Mouse (Mus musculus): ENCODE results near the gene Sgpp2.

Sgpp2 gene

DNA sequence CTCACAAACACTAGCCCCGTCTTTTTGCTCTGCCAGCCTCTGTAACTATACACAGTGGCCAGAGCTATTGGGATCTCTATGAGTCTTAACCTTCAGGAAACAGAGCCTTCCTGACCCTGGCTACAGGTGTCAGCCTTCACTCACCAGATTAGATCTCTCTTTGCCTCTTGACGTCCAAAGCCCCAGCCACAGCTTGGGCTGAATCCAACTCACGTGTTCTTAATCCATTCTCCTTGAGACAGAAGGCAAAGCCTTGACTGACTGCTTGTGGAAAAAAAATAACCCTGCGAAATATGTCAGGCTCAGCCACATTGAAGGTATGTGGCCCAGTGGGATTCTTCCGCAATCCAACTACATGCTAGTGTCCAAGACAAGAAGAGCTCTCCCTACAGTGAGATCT is 57.7 kb downstream of the Sgpp2 start:
- no peak for TF ChIP-seq GATA4 (IDR thresholded peaks at IDR 0.05; ENCODE audit: insufficient replicate concordance, low read length)

DNA sequence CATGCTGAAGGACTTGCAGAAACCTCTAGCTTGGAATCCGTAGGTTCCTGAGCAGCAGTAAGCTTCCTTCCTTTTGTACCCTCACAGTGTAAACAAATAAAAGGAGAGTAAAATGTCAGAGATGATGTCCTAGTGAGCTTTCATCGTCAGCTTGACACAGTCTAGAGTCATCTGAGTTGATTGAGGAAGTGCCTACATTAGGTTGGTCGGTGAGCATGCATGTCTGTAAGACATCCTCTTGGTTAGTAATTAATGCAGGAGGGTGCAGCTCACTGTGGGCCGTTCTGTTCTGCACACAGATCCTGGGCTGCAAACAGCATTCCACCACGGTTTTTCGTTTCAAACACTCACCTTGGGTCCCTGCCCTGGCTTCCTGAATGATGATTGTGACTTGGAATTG is 60.0 kb downstream of the Sgpp2 start:
- no peak for TF ChIP-seq GATA4 (IDR thresholded peaks at IDR 0.05; ENCODE audit: insufficient replicate concordance, low read length)

DNA sequence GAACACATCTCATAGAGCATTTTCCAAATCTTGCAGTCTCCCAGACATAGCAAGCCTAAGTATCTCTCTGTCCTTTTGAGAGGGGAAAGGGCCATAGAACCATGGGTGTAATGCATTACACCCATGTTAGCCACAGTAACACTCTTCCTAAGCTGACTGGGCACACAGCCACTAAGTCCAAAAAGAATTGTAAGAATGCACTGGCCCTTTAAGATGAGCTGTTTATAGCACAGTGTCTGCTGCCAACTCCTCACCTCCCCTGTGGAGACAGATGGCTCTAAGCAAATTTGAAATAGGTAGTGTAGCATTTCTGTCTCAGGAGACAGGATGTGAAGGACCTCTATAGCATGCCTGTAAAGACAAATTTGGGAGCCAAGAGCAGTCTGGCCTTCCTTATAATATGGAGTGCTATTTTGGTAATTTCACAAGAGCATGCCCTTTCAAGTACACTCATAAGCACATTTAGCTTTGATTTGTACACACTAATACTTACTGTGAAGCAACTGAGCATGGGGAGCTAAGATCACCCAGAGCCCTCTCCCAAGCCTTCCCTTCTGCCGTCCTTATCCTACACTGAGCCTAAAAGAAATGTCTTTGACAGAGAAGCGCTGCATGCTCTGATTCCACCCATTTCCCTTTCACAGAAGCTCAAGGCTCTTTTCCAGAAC is 61.6 kb downstream of the Sgpp2 start:
- no peak for TF ChIP-seq GATA4 (IDR thresholded peaks at IDR 0.05; ENCODE audit: insufficient replicate concordance, low read length)

DNA sequence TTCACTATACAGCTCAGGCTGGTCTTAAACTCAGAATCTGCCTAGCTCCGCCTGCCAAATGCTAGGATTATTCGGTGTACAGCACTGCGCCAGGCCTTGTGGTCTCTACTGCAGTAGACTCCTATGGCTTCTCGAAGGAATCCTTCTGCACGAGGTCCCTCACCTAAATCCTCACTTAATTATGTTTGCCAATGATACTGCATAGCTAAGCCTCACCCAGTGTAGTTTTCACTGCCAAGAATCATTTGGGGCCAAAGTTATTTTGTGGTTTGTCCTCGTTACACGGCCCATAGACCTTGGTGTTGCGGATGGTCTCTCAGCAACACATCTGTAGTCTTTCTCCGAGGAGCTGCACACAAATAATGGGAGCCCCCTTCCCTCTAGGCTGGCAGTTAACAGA is 62.2 kb downstream of the Sgpp2 start:
- TF ChIP-seq GATA4 (IDR thresholded peaks at IDR 0.05; ENCODE audit: insufficient replicate concordance, low read length): no peak

DNA sequence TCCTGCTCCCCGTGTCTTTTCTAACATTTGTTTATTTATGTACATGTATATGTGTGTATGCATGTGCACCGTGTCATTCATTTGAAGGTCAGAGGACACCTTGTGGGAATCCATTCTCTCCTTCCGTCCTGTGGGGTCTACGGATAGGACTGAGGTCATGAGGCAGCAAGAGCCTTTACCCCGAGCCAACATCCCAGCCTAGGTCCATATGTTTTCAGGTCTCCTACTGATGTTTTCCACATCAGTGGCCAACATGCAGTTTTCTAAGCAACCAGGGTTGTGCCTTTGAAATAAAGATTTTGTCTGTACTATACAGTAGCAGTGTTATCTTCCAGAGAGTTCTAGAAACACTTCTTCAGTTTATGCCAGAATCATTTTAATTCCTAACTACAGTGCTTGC is 63.7 kb downstream of the Sgpp2 start:
- no peak for TF ChIP-seq GATA4 (IDR thresholded peaks at IDR 0.05; ENCODE audit: insufficient replicate concordance, low read length)

DNA sequence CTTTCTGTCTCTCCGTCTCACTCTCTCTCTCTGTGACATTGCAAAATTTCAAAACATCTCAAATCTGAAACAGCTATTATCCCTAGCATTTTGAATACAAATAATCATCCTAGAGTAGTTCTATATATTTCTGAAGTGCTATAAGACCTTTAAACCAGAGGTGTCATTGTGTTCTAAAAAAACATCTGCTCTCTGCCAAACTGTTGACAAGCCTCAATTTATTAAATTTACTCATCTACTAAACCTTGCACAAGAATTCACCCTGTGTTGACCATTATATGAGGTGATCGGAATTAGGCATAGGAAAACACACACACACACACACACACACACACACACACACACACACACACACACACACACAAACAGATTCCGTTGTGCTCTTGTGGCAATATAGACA is 64.9 kb downstream of the Sgpp2 start:
- TF ChIP-seq GATA4 (IDR thresholded peaks at IDR 0.05; ENCODE audit: insufficient replicate concordance, low read length): no peak

DNA sequence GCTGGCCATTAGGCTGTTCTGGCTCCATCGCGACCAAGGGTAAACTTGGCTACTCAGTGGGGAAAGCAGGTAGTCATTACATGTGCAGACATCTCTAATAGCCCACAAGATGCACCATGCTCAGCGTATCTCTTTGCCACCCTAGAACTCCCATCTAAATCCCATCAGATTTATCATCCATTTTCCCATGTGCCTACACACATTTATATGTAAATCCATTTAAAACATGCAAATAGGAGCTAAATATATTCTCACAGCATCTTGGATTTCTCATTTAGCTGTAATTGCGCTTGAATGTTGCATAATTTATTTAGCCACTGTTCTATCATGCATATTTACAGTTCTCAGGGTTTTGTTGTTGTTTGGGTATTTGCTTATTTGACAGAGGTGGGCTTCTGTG is 70.8 kb downstream of the Sgpp2 start:
- no peak for TF ChIP-seq GATA4 (IDR thresholded peaks at IDR 0.05; ENCODE audit: insufficient replicate concordance, low read length)

DNA sequence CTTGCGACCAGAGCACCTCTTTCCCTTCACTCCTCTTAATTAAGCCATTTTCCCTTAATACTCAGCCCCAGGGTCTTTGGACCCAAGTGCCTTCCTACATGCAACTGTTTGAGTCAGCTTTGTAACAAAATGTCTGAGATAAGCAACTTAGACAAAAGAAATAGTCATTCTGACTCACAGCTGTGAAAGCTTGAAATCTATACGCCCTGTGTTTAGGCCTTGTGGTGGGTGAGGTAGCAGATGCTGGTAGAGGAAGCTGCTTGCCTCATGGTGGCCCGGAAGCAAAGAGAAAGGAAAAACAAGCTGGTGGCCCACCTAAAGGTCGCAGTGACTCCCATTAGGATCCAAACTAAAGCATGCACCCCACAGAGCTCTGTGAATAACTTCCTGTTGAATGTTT is 77.7 kb downstream of the Sgpp2 start:
- TF ChIP-seq GATA4 (IDR thresholded peaks at IDR 0.05; ENCODE audit: insufficient replicate concordance, low read length): no peak

DNA sequence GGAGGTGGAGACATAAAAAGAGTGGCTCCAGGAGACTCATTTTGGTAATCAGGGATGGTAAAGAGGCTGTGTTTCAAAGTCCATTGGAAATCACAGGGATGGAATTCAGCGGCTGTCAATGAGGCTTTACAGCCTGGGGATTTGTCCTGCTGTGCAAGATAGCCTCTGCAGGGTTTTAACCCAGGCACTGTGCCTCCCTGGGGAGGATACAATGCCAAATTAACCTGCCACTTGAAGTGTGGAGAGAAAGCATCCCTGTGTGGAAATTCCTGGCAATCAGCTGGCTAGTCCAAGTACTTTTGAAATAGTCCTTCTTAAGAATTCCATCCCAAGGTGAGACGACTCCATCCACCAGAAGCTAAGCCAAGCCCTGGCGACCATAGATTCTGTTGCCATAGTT is 78.7 kb downstream of the Sgpp2 start:
- no peak for TF ChIP-seq GATA4 (IDR thresholded peaks at IDR 0.05; ENCODE audit: insufficient replicate concordance, low read length)

DNA sequence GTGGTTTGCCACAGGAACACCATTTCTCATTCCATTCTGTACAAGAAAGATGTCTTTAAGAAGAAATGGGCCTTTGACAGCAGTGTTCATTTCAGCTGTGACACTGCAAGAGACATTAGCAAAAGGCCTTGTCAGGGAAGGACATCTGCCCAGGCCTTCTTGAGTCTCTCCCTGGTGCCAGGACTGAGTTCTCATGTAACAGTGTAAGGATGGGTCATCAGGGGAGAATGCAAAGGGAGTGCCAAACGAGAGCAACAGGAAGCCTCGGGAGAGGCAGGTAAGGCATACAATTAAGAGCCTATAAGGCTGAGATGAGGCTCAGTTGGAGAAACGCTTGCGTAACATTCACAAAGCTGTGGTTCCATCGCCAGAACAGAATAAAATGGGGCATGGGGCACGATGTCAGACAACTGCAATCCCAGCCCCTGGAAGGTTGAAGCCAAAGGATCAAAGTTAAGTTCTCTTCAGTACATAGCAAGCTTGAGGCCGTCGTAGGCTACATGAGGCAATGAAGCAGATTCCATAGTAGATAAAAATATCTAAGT is 85.1 kb downstream of the Sgpp2 start:
- no peak for TF ChIP-seq GATA4 (IDR thresholded peaks at IDR 0.05; ENCODE audit: insufficient replicate concordance, low read length)

DNA sequence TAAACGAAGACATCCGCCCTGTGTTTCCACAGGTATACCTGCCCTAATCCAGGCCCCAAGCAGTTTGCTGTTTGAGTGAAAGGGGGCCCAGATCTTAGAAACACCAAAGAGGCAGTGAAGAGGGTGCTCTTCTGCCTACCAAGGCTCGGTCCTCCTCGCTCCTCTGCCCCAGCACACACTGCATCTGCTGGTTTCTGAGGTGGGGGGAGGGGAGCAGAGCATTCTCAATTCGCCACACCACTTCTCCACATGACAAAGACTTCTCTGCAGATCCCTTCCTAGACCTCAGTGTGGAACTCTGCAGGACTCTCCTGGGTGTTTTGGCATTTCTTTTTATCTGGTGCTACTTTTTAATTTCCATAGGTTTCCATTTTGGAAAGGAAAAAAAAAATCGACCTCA is 85.6 kb downstream of the Sgpp2 start:
- TF ChIP-seq GATA4 (IDR thresholded peaks at IDR 0.05; ENCODE audit: insufficient replicate concordance, low read length): no peak

DNA sequence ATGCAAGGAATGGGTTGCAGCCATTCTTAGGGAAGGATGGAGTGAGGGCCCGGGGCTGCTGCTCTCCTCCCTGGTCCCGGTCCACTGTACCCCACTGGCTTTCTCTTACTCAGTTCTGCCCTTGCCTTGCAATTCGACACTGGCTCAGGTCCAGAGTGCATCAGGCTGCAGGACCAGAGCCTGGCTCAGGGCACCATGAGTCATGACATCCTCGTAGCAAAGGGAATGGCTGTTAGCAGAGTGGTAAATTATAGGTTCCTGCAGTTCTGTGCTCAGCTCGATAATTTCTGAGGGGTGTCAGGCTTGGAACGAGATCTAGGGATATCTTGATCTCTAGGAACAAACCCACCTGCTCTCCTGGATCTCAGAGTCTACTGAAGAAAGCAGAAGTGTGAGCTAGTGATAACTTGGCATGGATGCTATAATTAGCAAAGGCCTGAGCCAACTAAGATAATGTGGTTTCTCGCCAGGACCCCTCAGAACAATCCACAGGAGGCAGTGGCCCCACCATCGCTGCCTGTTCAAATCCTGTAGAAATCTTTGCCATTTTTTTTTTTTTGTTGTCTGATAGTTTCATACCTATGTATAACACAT is 86.3 kb downstream of the Sgpp2 start:
- no peak for TF ChIP-seq GATA4 (IDR thresholded peaks at IDR 0.05; ENCODE audit: insufficient replicate concordance, low read length)

DNA sequence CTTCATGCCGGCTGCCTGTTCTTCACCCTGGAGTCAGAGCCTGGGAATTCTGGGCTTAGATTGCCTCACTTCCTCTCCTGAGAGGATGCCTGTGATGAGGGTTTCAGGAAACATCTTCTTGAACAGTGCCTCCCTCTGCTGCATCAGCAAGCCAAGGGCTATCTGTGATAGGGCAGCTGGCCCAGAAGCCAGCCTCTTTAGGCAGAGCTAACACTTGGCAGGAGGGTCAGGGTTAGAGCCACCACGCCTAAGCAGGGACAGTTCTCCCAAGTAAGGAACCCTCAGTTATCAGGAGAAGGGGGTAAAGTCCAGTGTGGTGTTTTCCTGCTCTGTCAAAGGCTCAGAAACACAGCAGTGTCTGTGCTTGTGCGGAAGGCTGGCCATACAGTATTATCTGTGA is 89.6 kb downstream of the Sgpp2 start:
- no peak for TF ChIP-seq GATA4 (IDR thresholded peaks at IDR 0.05; ENCODE audit: insufficient replicate concordance, low read length)

DNA sequence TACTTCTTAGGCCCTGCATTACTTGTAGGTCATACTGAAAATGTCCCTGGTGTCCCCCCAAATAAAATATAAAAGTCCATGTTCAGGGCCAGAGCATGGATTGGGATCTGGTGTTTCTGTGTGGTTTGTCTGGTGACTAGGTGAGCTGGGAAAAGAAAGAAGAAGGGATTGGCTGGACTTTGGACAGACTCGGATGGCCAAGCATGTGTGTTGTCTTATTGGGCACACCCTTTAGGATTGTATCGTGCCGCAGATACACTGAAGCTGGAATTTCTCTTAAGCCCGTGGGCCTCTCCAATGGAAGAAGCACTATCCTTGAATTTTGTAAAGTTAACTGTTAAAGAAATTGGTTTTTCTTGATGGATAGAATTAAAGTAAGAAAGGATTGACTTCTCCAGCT is 91.3 kb downstream of the Sgpp2 start:
- TF ChIP-seq GATA4 (IDR thresholded peaks at IDR 0.05; ENCODE audit: insufficient replicate concordance, low read length): no peak

DNA sequence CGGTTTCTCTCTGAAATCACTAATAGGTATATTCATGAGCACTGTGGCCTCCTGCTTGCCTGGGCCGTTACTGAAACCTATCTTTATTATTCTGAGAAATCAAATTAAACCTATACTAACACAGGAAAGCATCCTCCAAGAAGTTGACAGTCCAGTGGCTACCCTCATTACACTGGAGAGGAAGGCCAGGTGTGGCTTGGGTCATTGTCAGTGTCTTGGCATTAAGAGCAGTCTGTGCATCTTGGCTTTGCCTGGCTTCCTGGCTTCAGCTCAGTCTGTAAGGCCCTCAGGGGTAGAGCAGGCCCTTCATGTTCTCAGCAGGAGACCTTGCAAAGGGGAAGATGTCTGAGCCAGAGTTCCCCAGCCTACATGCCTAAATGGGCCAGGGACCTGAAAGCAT is 99.3 kb downstream of the Sgpp2 start:
- TF ChIP-seq GATA4 (IDR thresholded peaks at IDR 0.05; ENCODE audit: insufficient replicate concordance, low read length): no peak

DNA sequence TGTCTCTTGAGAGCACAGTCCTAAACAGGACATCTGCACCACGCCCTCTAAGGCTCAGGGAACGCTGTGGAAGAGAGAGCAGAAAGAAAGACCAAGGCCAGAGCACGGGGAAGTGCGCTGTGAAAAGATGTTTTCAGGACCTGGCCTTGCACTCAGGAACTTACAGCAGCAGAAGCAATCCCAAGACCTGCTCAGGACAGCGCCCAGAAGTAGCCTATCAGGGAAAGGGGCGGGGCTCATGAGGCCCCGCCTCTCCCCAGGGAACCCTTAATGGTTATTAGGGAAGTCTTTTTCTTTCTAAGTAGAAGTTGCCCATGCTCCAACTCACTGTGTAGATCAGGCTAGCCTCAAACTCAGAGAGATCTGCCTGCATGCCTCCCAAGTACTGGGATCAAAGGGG is 102.5 kb downstream of the Sgpp2 start:
- no peak for TF ChIP-seq GATA4 (IDR thresholded peaks at IDR 0.05; ENCODE audit: insufficient replicate concordance, low read length)

DNA sequence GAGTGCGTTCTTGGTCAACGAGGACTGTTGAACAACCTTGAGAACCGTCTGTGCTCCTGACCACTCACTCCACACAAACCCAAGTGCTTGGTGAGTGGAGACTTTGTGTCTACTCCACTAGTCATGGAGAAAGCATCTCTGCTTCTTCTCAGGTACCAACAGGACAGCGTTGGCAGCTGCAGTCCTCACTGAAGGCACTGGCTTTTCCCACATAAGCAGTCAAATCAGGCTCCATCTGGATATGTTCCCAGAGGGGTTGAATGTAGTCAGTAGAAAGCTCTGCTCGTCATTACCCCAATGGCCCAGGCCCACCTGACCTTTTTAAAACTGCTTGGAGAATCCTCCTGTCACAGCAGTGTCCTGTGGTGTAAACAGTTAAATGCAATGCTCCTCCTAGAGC is 104.3 kb downstream of the Sgpp2 start:
- TF ChIP-seq GATA4 (IDR thresholded peaks at IDR 0.05; ENCODE audit: insufficient replicate concordance, low read length): no peak
